Mouse (Mus musculus): ENCODE measurements around the gene Dctn1. TPM values are rescaled to one million over a fixed set of nuclear protein-coding genes. Genes with fewer than 3 reads are reported as not detected.

Dctn1 gene
- polyA plus RNA-seq, 1 experiment from 2014 or later: 62.2 TPM

DNA sequence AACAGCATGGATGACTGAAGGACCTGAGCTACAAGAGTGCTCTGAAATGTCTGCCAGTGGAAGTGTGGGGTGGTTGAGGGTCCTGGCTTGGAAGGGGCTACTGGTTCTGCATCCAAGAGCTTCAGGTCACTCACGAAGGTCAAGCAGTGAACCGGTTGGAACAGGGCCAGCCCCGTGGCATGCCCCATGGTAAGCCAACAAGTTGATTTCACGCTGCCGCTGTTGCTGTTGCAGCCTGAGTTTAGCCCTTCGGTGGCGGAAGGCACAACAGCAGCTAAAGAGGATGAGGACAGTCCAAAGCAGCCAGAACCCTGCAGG lies 46.0 kb upstream of the Dctn1 start:
- H3K4me2 ChIP-seq (ENCODE audit: low read length): peak overlapping the region; percentile 63
- no peak for DNase-seq (ENCODE audit: low spot score)

GRCm38 (mm10) chr6:83120930-83121862 lies 44.5 kb upstream of the Dctn1 start, which contains the start of gene Wbp1:
TSS of gene Wbp1 (minus strand) at chr6:83121559.
- H3K36me3 ChIP-seq (ENCODE audit: insufficient read depth, low read length): 0 out of 2 replicates have a peak, but pooled peaks cover 5% of the 10 kb centered on the region
- no peaks in the 10 kb centered on the region for H3K9me3 ChIP-seq (replicated peaks; ENCODE audit: low read length)
- peak within 1 kb of the TSS; percentile 80 for H3K4me2 ChIP-seq (ENCODE audit: low read length)
- peaks cover 43% of the 10 kb centered on the region for H3K4me1 ChIP-seq (replicated peaks; ENCODE audit: insufficient read depth, low read length)
- H3K27me3 ChIP-seq (ENCODE audit: insufficient read depth, low read length): no peaks in the 10 kb centered on the region
- WGBS: under 1% methylated on average over 38 of the region's 38 CpGs
- TF ChIP-seq CTCF (IDR thresholded peaks at IDR 0.05; ENCODE audit: low read depth): peak; percentile 3; the same call in 1 of the 2 replicates
- H3K27ac ChIP-seq: peak within 1 kb of the TSS; percentile 93
- peak; percentile 95 for ATAC-seq (replicated peaks; ENCODE audit: low FRiP score, low read depth)
- peak within 1 kb of the TSS; percentile 73 for H3K9ac ChIP-seq (ENCODE audit: low read depth, low read length)
- peak within 1 kb of the TSS; percentile 68 for H3K4me3 ChIP-seq (replicated peaks; ENCODE audit: low read depth, low read length)
- peak; percentile 100 for DNase-seq (ENCODE audit: low spot score)

More for the DNA sequence above, 46.0 kb upstream of the Dctn1 start:
- no peaks in the 10 kb centered on the region for H3K27me3 ChIP-seq (ENCODE audit: insufficient read depth, low read length)
- H3K4me3 ChIP-seq (replicated peaks; ENCODE audit: low read depth, low read length): no peak overlapping the region
- no peak for TF ChIP-seq CTCF (IDR thresholded peaks at IDR 0.05; ENCODE audit: low read depth)
- ATAC-seq (replicated peaks; ENCODE audit: low FRiP score, low read depth): no peak
- H3K9ac ChIP-seq (ENCODE audit: low read depth, low read length): peak overlapping the region; percentile 43; the same call in 1 of the 2 replicates
- no peak overlapping the region for H3K27ac ChIP-seq
- no peaks in the 10 kb centered on the region for H3K9me3 ChIP-seq (replicated peaks; ENCODE audit: low read length)
- H3K4me1 ChIP-seq (replicated peaks; ENCODE audit: insufficient read depth, low read length): peaks cover 47% of the 10 kb centered on the region
- whole genome bisulfite sequencing: 54% methylated on average over 7 of the region's 7 CpGs
- H3K36me3 ChIP-seq (ENCODE audit: insufficient read depth, low read length): 0 out of 2 replicates have a peak, but pooled peaks cover 5% of the 10 kb centered on the region

- peak overlapping the region; percentile 67 for H3K9ac ChIP-seq (ENCODE audit: low read depth, low read length)
- peak overlapping the region; percentile 91 for H3K27ac ChIP-seq
- H3K9me3 ChIP-seq (replicated peaks; ENCODE audit: low read length): no peaks in the 10 kb centered on the region
- H3K4me2 ChIP-seq (ENCODE audit: low read length): peak overlapping the region; percentile 80
- DNase-seq (ENCODE audit: low spot score) (peak; percentile 45), ATAC-seq (replicated peaks; ENCODE audit: low FRiP score, low read depth) (peak; percentile 1; the same call in 1 of the 2 replicates)
- H3K4me1 ChIP-seq (replicated peaks; ENCODE audit: insufficient read depth, low read length): peaks cover 38% of the 10 kb centered on the region
- no peaks in the 10 kb centered on the region for H3K27me3 ChIP-seq (ENCODE audit: insufficient read depth, low read length)
- TF ChIP-seq CTCF (IDR thresholded peaks at IDR 0.05; ENCODE audit: low read depth): no peak
- peak overlapping the region; percentile 68 for H3K4me3 ChIP-seq (replicated peaks; ENCODE audit: low read depth, low read length)
- H3K36me3 ChIP-seq (ENCODE audit: insufficient read depth, low read length): 0 out of 2 replicates have a peak, but pooled peaks cover 5% of the 10 kb centered on the region
- under 1% methylated on average over 41 of the region's 52 CpGs for WGBS
Observed at GRCm38 (mm10) chr6:83121863-83122710, 43.6 kb upstream of the Dctn1 start.

GRCm38 (mm10) chr6:83122961-83123360 lies 42.8 kb upstream of the Dctn1 start:
- no peak for TF ChIP-seq CTCF (IDR thresholded peaks at IDR 0.05; ENCODE audit: low read depth)
- Histone ChIP-seq H3K36me3 (ENCODE audit: insufficient read depth, low read length) (0 out of 2 replicates have a peak, but pooled peaks cover 5% of the 10 kb centered on the region), H3K9ac (ENCODE audit: low read depth, low read length) (no peak overlapping the region), H3K4me2 (ENCODE audit: low read length) (no peak overlapping the region), H3K9me3 (replicated peaks; ENCODE audit: low read length) (no peaks in the 10 kb centered on the region), H3K4me3 (replicated peaks; ENCODE audit: low read depth, low read length) (no peak overlapping the region), H3K4me1 (replicated peaks; ENCODE audit: insufficient read depth, low read length) (peaks cover 38% of the 10 kb centered on the region), H3K27ac (no peak overlapping the region), H3K27me3 (ENCODE audit: insufficient read depth, low read length) (no peaks in the 10 kb centered on the region)
- no peak for DNase-seq (ENCODE audit: low spot score)
- 83% methylated on average over 5 of the region's 5 CpGs for WGBS
- ATAC-seq (replicated peaks; ENCODE audit: low FRiP score, low read depth): no peak

DNA sequence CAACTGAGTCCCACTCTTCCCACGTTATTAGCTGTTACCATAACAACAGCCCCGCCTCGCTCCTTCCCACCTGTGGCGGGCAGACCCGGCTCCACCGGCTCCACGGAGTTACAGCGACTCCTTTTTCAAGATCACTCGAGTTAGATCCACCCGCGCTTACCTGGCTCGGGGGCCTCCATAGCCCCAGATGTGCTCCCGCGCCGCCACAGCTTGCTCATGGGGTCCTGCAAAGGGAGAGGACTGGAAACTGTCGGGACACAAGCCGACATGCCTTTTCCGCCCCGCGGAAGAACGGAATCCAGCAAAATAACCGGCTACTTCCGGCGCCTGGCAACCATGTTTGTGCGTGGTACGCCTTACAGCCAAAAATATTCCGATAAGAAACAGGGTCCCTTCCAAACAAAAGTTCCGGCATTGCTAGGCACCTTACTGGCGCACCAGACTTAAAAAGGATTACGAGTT lies 40.8 kb upstream of the Dctn1 start:
- Histone ChIP-seq H3K36me3 (ENCODE audit: insufficient read depth, low read length) (no peaks in the 10 kb centered on the region), H3K27me3 (ENCODE audit: insufficient read depth, low read length) (no peaks in the 10 kb centered on the region), H3K4me1 (replicated peaks; ENCODE audit: insufficient read depth, low read length) (peaks cover 31% of the 10 kb centered on the region), H3K9me3 (replicated peaks; ENCODE audit: low read length) (no peaks in the 10 kb centered on the region), H3K9ac (ENCODE audit: low read depth, low read length) (peak overlapping the region; percentile 58), H3K4me2 (ENCODE audit: low read length) (peak overlapping the region; percentile 95), H3K27ac (peak overlapping the region; percentile 47; the same call in 1 of the 2 replicates), H3K4me3 (replicated peaks; ENCODE audit: low read depth, low read length) (peak overlapping the region; percentile 67)
- DNase-seq (ENCODE audit: low spot score): peak; percentile 96
- WGBS: under 1% methylated on average over 30 of the region's 30 CpGs
- ATAC-seq (replicated peaks; ENCODE audit: low FRiP score, low read depth): peak; percentile 6; the same call in 1 of the 2 replicates
- no peak for TF ChIP-seq CTCF (IDR thresholded peaks at IDR 0.05; ENCODE audit: low read depth)

- TF ChIP-seq CTCF (IDR thresholded peaks at IDR 0.05; ENCODE audit: low read depth): no peak
- peaks cover 26% of the 10 kb centered on the region for H3K4me1 ChIP-seq (replicated peaks; ENCODE audit: insufficient read depth, low read length)
- DNase-seq (ENCODE audit: low spot score) (no peak), ATAC-seq (replicated peaks; ENCODE audit: low FRiP score, low read depth) (no peak)
- H3K9me3 ChIP-seq (replicated peaks; ENCODE audit: low read length): no peaks in the 10 kb centered on the region
- peak within 1 kb of the TSS; percentile 67 for H3K4me3 ChIP-seq (replicated peaks; ENCODE audit: low read depth, low read length)
- 21% methylated on average over 5 of the region's 5 CpGs for WGBS
- H3K27me3 ChIP-seq (ENCODE audit: insufficient read depth, low read length): no peaks in the 10 kb centered on the region
- H3K9ac ChIP-seq (ENCODE audit: low read depth, low read length): peak within 1 kb of the TSS; percentile 58
- H3K4me2 ChIP-seq (ENCODE audit: low read length): peak within 1 kb of the TSS; percentile 95
- H3K36me3 ChIP-seq (ENCODE audit: insufficient read depth, low read length): no peaks in the 10 kb centered on the region
- H3K27ac ChIP-seq: peak within 1 kb of the TSS; percentile 47; the same call in 1 of the 2 replicates
Observed at GRCm38 (mm10) chr6:83125331-83125730, 40.4 kb upstream of the Dctn1 start, which contains the start of gene Ino80b. TSS of gene Ino80b (minus strand) at chr6:83125431.
